Mouse (Mus musculus) neutrophil, adult 65 days (primary cell): ENCODE measurements around the gene Keg1. TPM values are rescaled to one million over a fixed set of nuclear protein-coding genes. Genes with fewer than 3 reads are reported as not detected.

Experiments used
- total RNA-seq: library from RNA; stranded (reverse); gene quantifications from 2 replicates; pipeline ENCODE4 v1.2.4, GENCODE M21; 2023

Gene Keg1
- total RNA-seq: not detected in 2 replicates

DNA sequence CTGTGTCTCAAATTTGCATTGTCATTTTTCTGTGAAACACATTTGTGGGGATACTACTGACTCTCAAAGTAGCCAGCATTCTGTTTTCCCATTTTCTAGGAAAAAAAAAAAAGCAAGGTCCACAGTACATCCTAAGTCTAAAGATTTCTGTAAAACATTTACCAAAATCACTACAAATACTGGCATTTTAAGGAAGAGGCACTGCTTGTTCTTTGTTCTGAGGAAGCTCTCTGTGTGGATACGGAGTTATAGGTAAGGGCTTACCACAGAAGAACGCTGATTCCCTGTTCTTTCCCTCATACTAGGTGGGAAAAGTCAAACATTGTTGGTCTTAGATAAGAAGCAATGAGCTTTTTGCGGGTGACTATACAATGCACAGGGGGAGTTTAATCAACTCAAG is at the start of gene Keg1:
TSS of gene Keg1 (plus strand) at position 197 of the 400 bp plus-strand sequence.

DNA sequence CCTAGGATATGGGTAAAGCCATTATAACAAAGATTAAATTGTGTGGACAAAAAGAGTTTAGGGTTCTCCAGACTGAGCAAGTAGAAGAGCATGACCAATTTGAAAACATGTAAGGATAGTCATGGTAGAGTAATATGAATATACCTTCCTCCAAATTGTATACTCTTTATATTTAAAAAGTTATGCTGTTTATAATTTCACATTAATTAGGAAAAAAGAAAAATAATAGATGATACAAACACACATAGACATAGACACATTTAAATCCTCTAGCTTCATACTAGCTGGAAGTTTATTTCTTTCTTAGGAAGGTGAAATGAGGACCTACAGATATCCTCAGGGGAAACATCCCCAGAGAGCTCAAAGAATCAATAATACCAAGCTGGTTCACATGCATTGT is 25.4 kb upstream of the Keg1 start, which contains the start of gene Olfr1442:
TSS of gene Olfr1442 (plus strand) at position 301 of the 400 bp plus-strand sequence.

DNA sequence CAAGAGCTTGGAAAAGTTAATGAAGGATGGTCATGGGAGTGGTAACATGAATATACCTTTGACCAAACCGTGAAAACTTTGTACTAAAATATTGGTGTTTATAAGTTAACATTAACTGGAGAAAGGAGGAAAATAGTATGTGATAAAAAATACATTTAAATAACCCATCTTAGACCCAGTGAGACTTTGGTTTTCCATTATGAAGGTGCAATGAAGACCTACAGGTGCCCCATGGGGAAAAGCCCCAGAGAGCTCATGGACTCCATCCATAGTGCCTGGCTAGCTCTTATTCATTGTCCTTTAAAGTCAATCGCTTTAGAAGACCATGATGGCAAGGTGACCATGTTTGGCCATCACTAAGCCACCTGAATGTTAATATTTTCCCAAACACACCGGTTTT is 17.8 kb upstream of the Keg1 start, which contains the start of gene Olfr1443:
TSS of gene Olfr1443 (plus strand) at position 301 of the 400 bp plus-strand sequence.

DNA sequence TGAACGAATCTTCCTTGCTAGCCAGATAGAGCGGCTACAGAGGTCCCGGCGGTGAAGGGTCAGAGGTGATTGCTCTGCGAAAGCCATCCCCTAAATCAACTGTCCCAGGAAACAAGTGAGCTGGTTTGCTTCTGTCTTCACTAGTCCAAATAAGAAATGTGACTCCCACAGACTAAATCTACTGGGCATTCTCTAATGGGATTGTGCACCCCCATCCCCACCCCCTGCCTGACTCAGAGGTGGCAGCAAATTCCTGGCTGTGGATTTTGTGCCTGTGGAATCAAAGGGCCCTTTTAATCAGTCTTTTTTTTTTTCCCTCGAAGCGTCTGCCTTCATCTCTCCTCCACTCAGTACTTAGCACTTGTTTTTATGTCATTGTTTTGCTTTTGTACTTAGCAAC is 69.7 kb downstream of the Keg1 start, which contains the start of gene Cntf:
TSS of gene Cntf (minus strand) at position 325 of the 400 bp plus-strand sequence.

Other genes starting within 250 kb of the Keg1 start
- 615 and 619 TPM in 2 replicates for gene Mpeg1, start 235.0 kb upstream of the Keg1 start, total RNA-seq
- gene Dtx4, start 194.3 kb upstream of the Keg1 start, total RNA-seq: 17.6 and 20.5 TPM in 2 replicates
- 116 and 125 TPM in 2 replicates for gene Fam111a, start 150.0 kb upstream of the Keg1 start, total RNA-seq
- gene Gm4952, start 95.8 kb upstream of the Keg1 start, total RNA-seq: not detected in 2 replicates
- not detected in 2 replicates for gene Glyat, start 62.5 kb upstream of the Keg1 start, total RNA-seq
- not detected in 2 replicates for gene Olfr1442, start 25.3 kb upstream of the Keg1 start, total RNA-seq
- not detected in 2 replicates for gene Olfr1443, start 17.7 kb upstream of the Keg1 start, total RNA-seq
- gene Cntf, start 69.8 kb downstream of the Keg1 start, total RNA-seq: 1.9 and 2.5 TPM in 2 replicates
- 53.4 and 64.8 TPM in 2 replicates for gene Zfp91, start 100.3 kb downstream of the Keg1 start, total RNA-seq
- 10.0 and 10.1 TPM in 2 replicates for gene Lpxn, start 100.4 kb downstream of the Keg1 start, total RNA-seq
- 0.66 TPM in 1 of 2 replicates, not detected in the other for gene Gm5244, start 150.9 kb downstream of the Keg1 start, total RNA-seq
- not detected in 2 replicates for gene Olfr1444, start 161.5 kb downstream of the Keg1 start, total RNA-seq
- not detected in 2 replicates for gene Olfr1445, start 188.1 kb downstream of the Keg1 start, total RNA-seq
- gene Olfr1446, start 197.7 kb downstream of the Keg1 start, total RNA-seq: not detected in 2 replicates
- not detected in 2 replicates for gene Olfr1447, start 208.0 kb downstream of the Keg1 start, total RNA-seq
- not detected in 2 replicates for gene Olfr1448, start 228.6 kb downstream of the Keg1 start, total RNA-seq
- gene Olfr1449, start 235.1 kb downstream of the Keg1 start, total RNA-seq: not detected in 2 replicates